Mouse (Mus musculus) heart, postnatal 0 days (tissue): ENCODE results near the gene Akt1. TPM values are rescaled to one million over a fixed set of nuclear protein-coding genes. Genes with fewer than 3 reads are reported as not detected.

Source experiments
- ATAC-seq: fragments of 200-750 bp; cut with Nextera tagmentation; 2 replicates; pipeline ENCODE4 v1.8.0; 2017; ENCODE audit warnings: low read depth, moderate number of reproducible peaks, moderate library complexity; ENCODE audit not compliant: insufficient read depth
- DNase-seq: peaks from one replicate; pipeline ENCODE4 v3.0.0-alpha.2; 2016; ENCODE audit warnings: low spot score
- H3K27ac ChIP-seq: fragments of 300-500 bp; sonication (generic); 2 replicates; pipeline ENCODE4 v1.5.1; 2014; ENCODE audit warnings: low read depth, mild to moderate bottlenecking
- H3K27me3 ChIP-seq: fragments of 300-500 bp; sonication (generic); 2 replicates; pipeline ENCODE4 v1.6.1; 2014; ENCODE audit warnings: low read length, mixed read lengths; ENCODE audit not compliant: control insufficient read depth, insufficient read depth
- H3K36me3 ChIP-seq: fragments of 300-500 bp; sonication (generic); replicated peaks from 2 replicates; pipeline ENCODE4 v1.6.1; 2014; ENCODE audit warnings: low read length, mixed read lengths; ENCODE audit not compliant: control insufficient read depth, insufficient read depth
- H3K4me1 ChIP-seq: fragments of 300-500 bp; sonication (generic); 2 replicates; pipeline ENCODE4 v1.6.1; 2014; ENCODE audit warnings: antibody characterized with exemption; ENCODE audit not compliant: control insufficient read depth, insufficient read depth
- H3K4me2 ChIP-seq: fragments of 300-500 bp; sonication (generic); 2 replicates; pipeline ENCODE4 v1.6.1; 2014; ENCODE audit warnings: low read depth, mild to moderate bottlenecking, low read length, moderate library complexity
- H3K4me3 ChIP-seq: fragments of 300-500 bp; sonication (generic); 2 replicates; pipeline ENCODE4 v1.5.1; 2014; ENCODE audit warnings: low read depth, low read length
- H3K9ac ChIP-seq: fragments of 300-500 bp; sonication (generic); replicated peaks from 2 replicates; pipeline ENCODE4 v1.6.1; 2014; ENCODE audit warnings: low read depth, low read length, mixed read lengths
- H3K9me3 ChIP-seq: fragments of 300-500 bp; sonication (generic); replicated peaks from 2 replicates; pipeline ENCODE4 v1.6.1; 2016; ENCODE audit warnings: low read length; ENCODE audit not compliant: control insufficient read depth
- CTCF ChIP-seq: IDR thresholded peaks from 2 replicates; pipeline ENCODE4 v1.5.1; 2016; ENCODE audit warnings: antibody characterized with exemption, control low read depth, low read depth
- EP300 ChIP-seq: IDR thresholded peaks from 2 replicates; pipeline ENCODE4 v1.6.1; 2016; ENCODE audit warnings: antibody characterized with exemption, low read depth
- WGBS: fragments of 180-500 bp; shearing (Covaris S2); extraction: QIAGEN DNeasy Blood & Tissue Kit; methylation state at CpG from one replicate; pipeline ENCODE4 v1.1.7; 2014; 5-methylcytosine and 5-hydroxymethylcytosine counted together
- polyA plus RNA-seq: library from polyadenylated mRNA; unstranded; fragments of >200 nt; fragmentation: Nextera tagmentation; extraction: Ambion mirVana; gene quantifications from 2 replicates; pipeline ENCODE4 v1.2.1, GENCODE M21; 2015
- total RNA-seq: library from RNA; depleted of rRNA; stranded (reverse); fragments of >200 nt; gene quantifications from 2 replicates; pipeline ENCODE4 v1.2.3, GENCODE M21; 2014; ENCODE audit warnings: low replicate concordance

Akt1 gene
- total and polyA plus RNA-seq, 2 experiments from 2014 or later: 70.9 to 206 TPM

- no peak overlapping the region for H3K4me3 ChIP-seq
- no peak for TF ChIP-seq CTCF
- TF ChIP-seq EP300: no peak
- peaks cover 70% of the 10 kb centered on the region for H3K4me1 ChIP-seq
- WGBS: 43% methylated on average over 10 of the region's 10 CpGs
- H3K36me3 ChIP-seq: peaks cover 51% of the 10 kb centered on the region
- no peak for DNase-seq
- H3K9ac ChIP-seq: peak overlapping the region; percentile 23; the same call in 1 of the 2 replicates
- no peaks in the 10 kb centered on the region for H3K27me3 ChIP-seq
- peak overlapping the region; percentile 47 for H3K27ac ChIP-seq
- no peaks in the 10 kb centered on the region for H3K9me3 ChIP-seq
- no peak for ATAC-seq
- H3K4me2 ChIP-seq: no peak overlapping the region
Observed at GRCm38 (mm10) chr12:112667619-112668297, 6.9 kb downstream of the Akt1 start.

- Histone ChIP-seq H3K27ac (peak overlapping the region; percentile 36), H3K9ac (0 out of 2 replicates have a peak overlapping the region, but pooled peaks have one; percentile 10)
Observed at GRCm38 (mm10) chr12:112665881-112666544, 8.7 kb downstream of the Akt1 start.

GRCm38 (mm10) chr12:112665445-112665844, 9.2 kb downstream of the Akt1 start:
- 0 out of 2 replicates have a peak overlapping the region, but pooled peaks have one; percentile 1 for H3K4me2 ChIP-seq
- DNase-seq (no peak), ATAC-seq (no peak)
- H3K4me1 ChIP-seq: peaks cover 59% of the 10 kb centered on the region
- peaks cover 60% of the 10 kb centered on the region for H3K36me3 ChIP-seq
- no peaks in the 10 kb centered on the region for H3K27me3 ChIP-seq
- no peak overlapping the region for H3K9ac ChIP-seq
- TF ChIP-seq CTCF (no peak), EP300 (no peak)
- WGBS: 16% methylated on average over 18 of the region's 18 CpGs
- H3K27ac ChIP-seq: peak overlapping the region; percentile 36
- no peaks in the 10 kb centered on the region for H3K9me3 ChIP-seq
- H3K4me3 ChIP-seq: no peak overlapping the region

More at GRCm38 (mm10) chr12:112665881-112666544, 8.7 kb downstream of the Akt1 start:
- ATAC-seq (no peak), DNase-seq (no peak)
- no peak overlapping the region for H3K4me3 ChIP-seq
- no peaks in the 10 kb centered on the region for H3K27me3 ChIP-seq
- no peaks in the 10 kb centered on the region for H3K9me3 ChIP-seq
- TF ChIP-seq EP300 (no peak), CTCF (no peak)
- no peak overlapping the region for H3K4me2 ChIP-seq
- peaks cover 59% of the 10 kb centered on the region for H3K4me1 ChIP-seq
- 60% methylated on average over 9 of the region's 9 CpGs for WGBS
- H3K36me3 ChIP-seq: peaks cover 60% of the 10 kb centered on the region

- TF ChIP-seq CTCF (no peak), EP300 (no peak)
- Histone ChIP-seq H3K27ac (no peak overlapping the region), H3K36me3 (peaks cover 60% of the 10 kb centered on the region), H3K9me3 (no peaks in the 10 kb centered on the region), H3K4me3 (no peak overlapping the region), H3K4me1 (peaks cover 59% of the 10 kb centered on the region), H3K9ac (no peak overlapping the region), H3K27me3 (no peaks in the 10 kb centered on the region), H3K4me2 (0 out of 2 replicates have a peak overlapping the region, but pooled peaks have one; percentile 1)
- ATAC-seq: no peak
- 46% methylated on average over 5 of the region's 5 CpGs for WGBS
- no peak for DNase-seq
Observed at GRCm38 (mm10) chr12:112664656-112665055, 10.0 kb downstream of the Akt1 start.

GRCm38 (mm10) chr12:112664124-112664523, 10.6 kb downstream of the Akt1 start:
- TF ChIP-seq EP300: no peak
- TF ChIP-seq CTCF: no peak
- no peak for DNase-seq
- no peak for ATAC-seq
- no peak overlapping the region for H3K9ac ChIP-seq
- H3K4me2 ChIP-seq: no peak overlapping the region
- peaks cover 60% of the 10 kb centered on the region for H3K36me3 ChIP-seq
- H3K4me3 ChIP-seq: no peak overlapping the region
- H3K4me1 ChIP-seq: peaks cover 55% of the 10 kb centered on the region
- no peaks in the 10 kb centered on the region for H3K27me3 ChIP-seq
- H3K27ac ChIP-seq: no peak overlapping the region
- WGBS: 32% methylated on average over 2 of the region's 2 CpGs
- no peaks in the 10 kb centered on the region for H3K9me3 ChIP-seq
